Mouse (Mus musculus) ES-E14 (cell line): Measurements from ENCODE around the gene Arhgef10l.
"Not testable (repeated sequence)": the region's sequence is repeated elsewhere in the genome, so short reads cannot be mapped to it uniquely, and the experiment has no call there.

ENCODE experiments used
- HCFC1 ChIP-seq: IDR thresholded peaks from 2 replicates; pipeline ENCODE4 v1.6.1; 2012; ENCODE audit warnings: low read length, inconsistent platforms, borderline replicate concordance; ENCODE audit not compliant: insufficient read depth
- MAFK ChIP-seq: IDR thresholded peaks from 2 replicates; pipeline ENCODE4 v1.6.1; 2014; ENCODE audit warnings: mild to moderate bottlenecking, low read depth, low read length, inconsistent platforms; ENCODE audit not compliant: insufficient read depth
- ZC3H11A ChIP-seq: IDR thresholded peaks from 2 replicates; pipeline ENCODE4 v1.6.1; 2012; ENCODE audit warnings: low read depth, mild to moderate bottlenecking, inconsistent platforms, low read length, borderline replicate concordance

DNA sequence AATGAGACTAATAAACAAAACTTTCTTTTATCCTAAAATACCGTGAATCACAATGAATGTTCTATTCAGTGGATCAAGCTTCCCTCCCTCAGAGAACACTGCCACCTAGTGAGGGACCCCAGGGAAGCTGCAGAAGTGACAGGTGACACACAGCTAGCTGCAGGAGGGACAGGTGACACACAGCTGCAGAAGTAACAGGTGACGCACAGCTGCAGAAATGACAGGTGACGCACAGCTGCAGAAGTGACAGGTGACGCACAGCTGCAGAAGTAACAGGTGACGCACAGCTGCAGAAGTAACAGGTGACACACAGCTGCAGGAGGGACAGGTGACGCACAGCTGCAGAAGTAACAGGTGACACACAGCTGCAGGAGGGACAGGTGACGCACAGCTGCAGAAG is 90.9 kb downstream of the Arhgef10l start:
- TF ChIP-seq MAFK, HCFC1, ZC3H11A: not testable (repeated sequence)
